Mouse (Mus musculus): Measurements from ENCODE around the gene Lrp1. TPM values are rescaled to one million over a fixed set of nuclear protein-coding genes. Genes with fewer than 3 reads are reported as not detected.
A peak's percentile ranks its signal among the peaks of the same experiment; 100 is the strongest.

Lrp1 gene
- polyA plus RNA-seq, 1 experiment from 2014 or later = 35.7 TPM

DNA sequence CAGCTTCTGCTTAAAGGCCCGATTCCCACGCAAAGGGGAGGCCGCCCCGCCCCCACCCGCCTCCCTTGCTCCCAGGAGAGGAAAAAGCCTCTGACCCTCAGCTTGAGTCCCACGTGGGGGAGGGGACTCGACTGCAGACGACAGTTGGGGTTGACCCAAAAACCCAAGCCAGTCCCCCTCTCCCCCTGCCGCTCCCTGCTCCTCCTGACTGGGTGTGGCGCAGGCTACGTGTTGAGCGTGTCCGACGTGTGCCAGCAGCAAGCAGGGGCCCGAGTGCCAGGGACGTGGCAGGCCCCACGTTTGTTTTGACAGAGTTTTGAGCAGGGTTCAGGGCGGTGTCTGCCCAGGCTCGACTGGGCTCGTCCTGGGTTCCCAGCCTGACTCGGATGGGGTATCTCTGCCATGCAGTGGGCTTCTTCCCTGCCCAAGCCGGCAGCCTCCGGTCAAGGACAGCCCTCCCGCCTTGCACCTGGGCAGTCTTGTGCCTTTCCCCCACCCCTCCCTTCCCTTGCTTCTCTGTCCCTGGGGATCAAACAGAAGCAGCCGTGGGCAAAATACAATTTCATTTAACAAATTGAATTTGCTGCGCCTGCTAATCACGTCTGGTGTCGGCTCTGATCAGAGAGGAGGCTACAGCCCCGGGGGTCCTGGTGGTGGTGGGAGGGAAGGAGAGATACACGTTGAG is 104.2 kb downstream of the Lrp1 start:
- peak; percentile 35 for ATAC-seq (replicated peaks; ENCODE audit: low FRiP score)
- peak overlapping the region; percentile 48 for H3K9ac ChIP-seq (ENCODE audit: low read depth, low read length)
- 20% methylated on average over 30 of the region's 30 CpGs for WGBS

DNA sequence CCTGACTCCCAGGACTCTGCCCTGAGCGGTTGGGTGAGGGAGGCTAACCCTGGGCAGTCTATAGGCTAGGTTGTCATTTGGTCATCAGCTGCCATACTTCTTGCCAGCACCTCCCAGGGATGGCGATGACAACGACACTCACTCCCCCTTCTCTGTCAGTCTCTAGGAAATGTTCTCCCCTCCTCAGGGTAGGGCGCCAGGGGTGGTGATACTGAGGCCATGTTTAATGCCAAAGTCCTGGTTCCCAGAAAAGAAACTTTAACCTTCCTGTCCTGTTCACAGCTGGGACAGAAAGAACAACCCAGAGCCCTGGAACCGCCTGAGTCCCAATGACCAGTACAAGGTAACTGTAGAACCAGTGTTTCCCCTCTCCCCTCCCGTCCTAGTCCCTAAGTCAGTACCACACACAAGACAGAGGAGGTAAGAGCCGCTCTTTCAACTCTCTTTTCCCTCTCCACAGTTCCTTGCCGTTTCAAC is 104.9 kb downstream of the Lrp1 start:
- Histone ChIP-seq H3K9me3 (ENCODE audit: control insufficient read depth, low read length) (no peaks in the 10 kb centered on the region), H3K4me3 (ENCODE audit: low read depth, low read length) (no peak overlapping the region; the same call in 1 of the 2 replicates), H3K4me1 (replicated peaks; ENCODE audit: control insufficient read depth, insufficient read depth, low read length) (peaks cover 76% of the 10 kb centered on the region), H3K9ac (ENCODE audit: low read depth, low read length) (peak overlapping the region; percentile 48), H3K36me3 (ENCODE audit: control insufficient read depth, insufficient read depth, low read length) (peaks cover 36% of the 10 kb centered on the region), H3K27ac (ENCODE audit: low read depth, low read length) (peak overlapping the region; percentile 49; the same call in 1 of the 2 replicates), H3K27me3 (replicated peaks; ENCODE audit: control insufficient read depth, insufficient read depth, low read length) (peaks cover 38% of the 10 kb centered on the region), H3K4me2 (peak overlapping the region; percentile 82)
- peak; percentile 44 for DNase-seq (ENCODE audit: low spot score)
- 24% methylated on average over 8 of the region's 8 CpGs for WGBS
- no peak for ATAC-seq (replicated peaks; ENCODE audit: low FRiP score)

More for the DNA sequence above, 104.2 kb downstream of the Lrp1 start:
- no peaks in the 10 kb centered on the region for H3K9me3 ChIP-seq (ENCODE audit: control insufficient read depth, low read length)
- H3K27me3 ChIP-seq (replicated peaks; ENCODE audit: control insufficient read depth, insufficient read depth, low read length) = peaks cover 31% of the 10 kb centered on the region
- peak overlapping the region; percentile 60; the same call in 1 of the 2 replicates for H3K27ac ChIP-seq (ENCODE audit: low read depth, low read length)
- H3K4me2 ChIP-seq = peak overlapping the region; percentile 82
- peaks cover 36% of the 10 kb centered on the region for H3K36me3 ChIP-seq (ENCODE audit: control insufficient read depth, insufficient read depth, low read length)
- peak; percentile 79 for DNase-seq (ENCODE audit: low spot score)
- H3K4me1 ChIP-seq (replicated peaks; ENCODE audit: control insufficient read depth, insufficient read depth, low read length) = peaks cover 76% of the 10 kb centered on the region
- H3K4me3 ChIP-seq (ENCODE audit: low read depth, low read length) = peak overlapping the region; percentile 0; the same call in 1 of the 2 replicates

DNA sequence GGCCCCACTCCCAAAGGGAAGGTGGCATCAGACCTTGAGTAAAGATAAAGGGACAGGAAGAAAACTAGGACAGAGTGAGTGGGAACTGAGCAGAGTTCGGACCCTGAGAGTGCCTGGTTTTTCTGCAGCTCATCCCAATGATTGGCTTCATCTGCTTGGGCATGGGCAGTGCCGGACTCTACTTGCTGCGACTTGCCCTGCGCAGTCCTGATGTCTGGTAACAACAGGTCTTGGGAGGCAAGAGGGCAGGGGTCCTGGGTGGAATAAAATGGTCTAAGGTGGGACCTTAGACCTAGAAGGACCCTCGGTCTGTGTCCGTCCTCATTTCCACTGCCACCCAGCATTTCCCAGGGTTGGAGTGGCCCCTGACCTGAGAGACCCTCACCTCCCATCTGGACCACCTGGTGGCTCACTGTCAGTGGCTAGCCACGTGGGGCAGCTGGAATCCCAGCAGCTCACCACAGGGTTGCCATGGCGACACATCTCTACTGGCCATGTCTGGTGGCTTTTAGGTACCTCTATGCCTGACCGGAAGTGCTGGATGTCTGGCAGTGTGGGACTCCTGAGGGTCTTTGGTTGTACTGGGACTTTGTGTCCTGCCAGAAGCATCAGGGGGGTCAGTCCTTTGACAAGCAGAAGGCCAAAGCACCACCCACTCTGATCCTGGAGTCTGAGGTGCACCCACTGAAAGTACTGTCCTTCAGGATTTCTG is 105.5 kb downstream of the Lrp1 start:
- DNase-seq (ENCODE audit: low spot score) (peak; percentile 34), ATAC-seq (replicated peaks; ENCODE audit: low FRiP score) (no peak)
- H3K9me3 ChIP-seq (ENCODE audit: control insufficient read depth, low read length) = no peaks in the 10 kb centered on the region
- H3K36me3 ChIP-seq (ENCODE audit: control insufficient read depth, insufficient read depth, low read length) = peaks cover 33% of the 10 kb centered on the region
- peak overlapping the region; percentile 48; the same call in 1 of the 2 replicates for H3K9ac ChIP-seq (ENCODE audit: low read depth, low read length)
- no peak overlapping the region for H3K27ac ChIP-seq (ENCODE audit: low read depth, low read length)
- H3K27me3 ChIP-seq (replicated peaks; ENCODE audit: control insufficient read depth, insufficient read depth, low read length) = peaks cover 44% of the 10 kb centered on the region
- peaks cover 70% of the 10 kb centered on the region for H3K4me1 ChIP-seq (replicated peaks; ENCODE audit: control insufficient read depth, insufficient read depth, low read length)
- WGBS = 33% methylated on average over 9 of the region's 9 CpGs
- peak overlapping the region; percentile 30 for H3K4me3 ChIP-seq (ENCODE audit: low read depth, low read length)
- peak overlapping the region; percentile 82 for H3K4me2 ChIP-seq

DNA sequence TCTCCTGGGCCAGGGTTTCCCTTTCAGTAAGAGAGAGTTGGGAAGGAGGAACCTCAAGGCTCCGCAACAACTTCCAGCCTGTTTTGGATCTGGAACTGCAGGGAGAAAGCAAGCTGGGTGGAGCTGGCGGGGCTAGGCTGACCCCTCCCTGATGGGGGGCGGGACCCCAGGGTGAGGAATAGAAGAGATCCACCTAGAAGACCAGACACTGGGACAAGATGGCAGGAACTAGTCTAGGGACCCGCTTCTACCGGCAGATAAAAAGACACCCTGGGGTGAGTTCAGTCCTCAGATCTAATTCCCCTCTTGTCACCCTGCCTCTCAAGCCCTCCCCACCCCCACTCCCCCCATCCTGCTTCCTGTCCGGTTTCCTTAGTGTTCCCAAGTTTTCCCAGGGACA is 106.2 kb downstream of the Lrp1 start, which contains the start of gene Ndufa4l2:
Gene Ndufa4l2, plus strand, starts transcription at position 204 of the 400 bp plus-strand sequence.
- Histone ChIP-seq H3K4me1 (replicated peaks; ENCODE audit: control insufficient read depth, insufficient read depth, low read length) (peaks cover 67% of the 10 kb centered on the region), H3K9ac (ENCODE audit: low read depth, low read length) (peak within 1 kb of the TSS; percentile 48; the same call in 1 of the 2 replicates), H3K36me3 (ENCODE audit: control insufficient read depth, insufficient read depth, low read length) (peaks cover 26% of the 10 kb centered on the region), H3K27ac (ENCODE audit: low read depth, low read length) (no peak within 1 kb of the TSS; the same call in 1 of the 2 replicates), H3K4me2 (peak within 1 kb of the TSS; percentile 82), H3K4me3 (ENCODE audit: low read depth, low read length) (peak within 1 kb of the TSS; percentile 45), H3K9me3 (ENCODE audit: control insufficient read depth, low read length) (no peaks in the 10 kb centered on the region), H3K27me3 (replicated peaks; ENCODE audit: control insufficient read depth, insufficient read depth, low read length) (peaks cover 51% of the 10 kb centered on the region)
- WGBS = 8% methylated on average over 6 of the region's 6 CpGs
- peak; percentile 48 for DNase-seq (ENCODE audit: low spot score)
- ATAC-seq (replicated peaks; ENCODE audit: low FRiP score) = no peak

GRCm38 (mm10) chr10:127514111-127514698 is 106.7 kb downstream of the Lrp1 start:
- H3K9ac ChIP-seq (ENCODE audit: low read depth, low read length) = peak overlapping the region; percentile 45; the same call in 1 of the 2 replicates
- 7% methylated on average over 13 of the region's 13 CpGs for WGBS
- H3K27me3 ChIP-seq (replicated peaks; ENCODE audit: control insufficient read depth, insufficient read depth, low read length) = peaks cover 56% of the 10 kb centered on the region
- H3K9me3 ChIP-seq (ENCODE audit: control insufficient read depth, low read length) = no peaks in the 10 kb centered on the region
- no peak for ATAC-seq (replicated peaks; ENCODE audit: low FRiP score)
- peaks cover 70% of the 10 kb centered on the region for H3K4me1 ChIP-seq (replicated peaks; ENCODE audit: control insufficient read depth, insufficient read depth, low read length)
- H3K27ac ChIP-seq (ENCODE audit: low read depth, low read length) = no peak overlapping the region; the same call in 1 of the 2 replicates
- DNase-seq (ENCODE audit: low spot score) = peak; percentile 33
- peaks cover 22% of the 10 kb centered on the region for H3K36me3 ChIP-seq (ENCODE audit: control insufficient read depth, insufficient read depth, low read length)
- peak overlapping the region; percentile 82 for H3K4me2 ChIP-seq
- peak overlapping the region; percentile 45 for H3K4me3 ChIP-seq (ENCODE audit: low read depth, low read length)

DNA sequence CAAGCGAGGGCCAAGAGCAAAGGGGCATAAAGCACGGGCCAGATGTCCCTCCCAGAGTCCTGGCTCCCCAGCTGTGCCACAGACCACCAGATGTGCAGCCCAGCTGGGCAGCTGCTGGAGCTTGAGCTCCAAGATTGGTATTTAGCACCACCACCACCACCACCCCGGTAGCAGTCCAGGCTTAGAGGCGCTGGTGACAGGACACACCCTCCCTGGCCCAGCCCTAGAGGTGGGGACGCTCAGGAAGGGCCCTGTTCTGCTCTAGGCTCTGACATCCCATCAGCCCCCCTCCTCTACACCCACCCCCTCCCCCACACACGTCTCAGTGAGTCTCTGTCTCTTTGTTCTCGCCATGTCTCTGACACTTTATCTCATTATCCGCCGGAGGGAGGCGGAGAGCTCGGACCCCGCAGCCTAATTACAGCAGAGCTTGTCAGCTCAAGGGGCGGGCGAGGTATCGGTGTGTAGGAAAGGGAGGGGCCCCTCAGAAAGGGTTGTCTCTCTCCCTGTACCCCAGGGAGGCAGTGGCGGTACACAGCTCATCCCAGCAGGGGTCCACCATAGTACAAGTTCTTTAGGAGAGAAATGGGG is 107.4 kb downstream of the Lrp1 start:
- ATAC-seq (replicated peaks; ENCODE audit: low FRiP score) (peak; percentile 67), DNase-seq (ENCODE audit: low spot score) (peak; percentile 75)
- Histone ChIP-seq H3K36me3 (ENCODE audit: control insufficient read depth, insufficient read depth, low read length) (peaks cover 16% of the 10 kb centered on the region), H3K4me1 (replicated peaks; ENCODE audit: control insufficient read depth, insufficient read depth, low read length) (peaks cover 73% of the 10 kb centered on the region), H3K9me3 (ENCODE audit: control insufficient read depth, low read length) (no peaks in the 10 kb centered on the region), H3K27ac (ENCODE audit: low read depth, low read length) (no peak overlapping the region), H3K27me3 (replicated peaks; ENCODE audit: control insufficient read depth, insufficient read depth, low read length) (peaks cover 62% of the 10 kb centered on the region), H3K4me3 (ENCODE audit: low read depth, low read length) (peak overlapping the region; percentile 45), H3K4me2 (peak overlapping the region; percentile 82), H3K9ac (ENCODE audit: low read depth, low read length) (peak overlapping the region; percentile 57; the same call in 1 of the 2 replicates)
- WGBS = under 1% methylated on average over 16 of the region's 16 CpGs

GRCm38 (mm10) chr10:127512813-127513212 is 108.1 kb downstream of the Lrp1 start:
- Histone ChIP-seq H3K9me3 (ENCODE audit: control insufficient read depth, low read length) (no peaks in the 10 kb centered on the region), H3K36me3 (ENCODE audit: control insufficient read depth, insufficient read depth, low read length) (peaks cover 8% of the 10 kb centered on the region), H3K4me2 (peak overlapping the region; percentile 82), H3K27ac (ENCODE audit: low read depth, low read length) (no peak overlapping the region), H3K4me3 (ENCODE audit: low read depth, low read length) (peak overlapping the region; percentile 45), H3K9ac (ENCODE audit: low read depth, low read length) (peak overlapping the region; percentile 57), H3K27me3 (replicated peaks; ENCODE audit: control insufficient read depth, insufficient read depth, low read length) (peaks cover 66% of the 10 kb centered on the region), H3K4me1 (replicated peaks; ENCODE audit: control insufficient read depth, insufficient read depth, low read length) (peaks cover 72% of the 10 kb centered on the region)
- WGBS = under 1% methylated on average over 27 of the region's 27 CpGs
- DNase-seq (ENCODE audit: low spot score) (peak; percentile 95), ATAC-seq (replicated peaks; ENCODE audit: low FRiP score) (peak; percentile 58)

DNA sequence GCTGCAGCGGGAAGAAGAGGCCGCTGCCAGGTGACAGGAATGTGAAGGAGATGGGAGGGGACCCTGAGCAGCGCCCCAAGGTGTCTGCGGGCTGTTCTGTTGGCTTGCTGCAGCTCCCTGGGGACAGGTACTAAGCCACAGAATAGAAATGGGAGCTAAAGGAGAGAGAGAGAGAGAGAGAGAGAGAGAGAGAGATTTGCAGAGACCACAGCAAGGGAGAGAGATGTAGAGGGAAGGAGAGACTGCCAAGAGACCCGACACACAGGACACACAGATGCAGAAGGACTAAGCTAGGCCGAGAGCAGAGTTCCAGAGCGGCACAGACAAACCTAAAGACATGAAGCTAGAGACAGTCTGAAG is 108.7 kb downstream of the Lrp1 start:
- H3K4me3 ChIP-seq (ENCODE audit: low read depth, low read length) = peak overlapping the region; percentile 45
- no peak overlapping the region for H3K27ac ChIP-seq (ENCODE audit: low read depth, low read length)
- peaks cover 71% of the 10 kb centered on the region for H3K27me3 ChIP-seq (replicated peaks; ENCODE audit: control insufficient read depth, insufficient read depth, low read length)
- peaks cover 67% of the 10 kb centered on the region for H3K4me1 ChIP-seq (replicated peaks; ENCODE audit: control insufficient read depth, insufficient read depth, low read length)
- DNase-seq (ENCODE audit: low spot score) (no peak), ATAC-seq (replicated peaks; ENCODE audit: low FRiP score) (no peak)
- no peaks in the 10 kb centered on the region for H3K9me3 ChIP-seq (ENCODE audit: control insufficient read depth, low read length)
- peaks cover 3% of the 10 kb centered on the region for H3K36me3 ChIP-seq (ENCODE audit: control insufficient read depth, insufficient read depth, low read length)
- 4% methylated on average over 7 of the region's 7 CpGs for WGBS
- peak overlapping the region; percentile 82 for H3K4me2 ChIP-seq
- peak overlapping the region; percentile 1; the same call in 1 of the 2 replicates for H3K9ac ChIP-seq (ENCODE audit: low read depth, low read length)

All from liver, embryonic 11.5 days (tissue).